Mouse (Mus musculus): ENCODE measurements around the gene Trim30a.
A peak's percentile ranks its signal among the peaks of the same experiment; 100 is the strongest.
"Not testable (repeated sequence)": the region's sequence is repeated elsewhere in the genome, so short reads cannot be mapped to it uniquely, and the experiment has no call there.

Trim30a gene

GRCm38 (mm10) chr7:104465065-104465744, at the start of gene Trim30a:
Gene Trim30a, minus strand, starts transcription at chr7:104465193.
- no peak for DNase-seq (ENCODE audit: low spot score in 2 of 2)

GRCm38 (mm10) chr7:104507421-104508065, 42.5 kb upstream of the Trim30a start, which contains the start of gene Trim30d:
Gene Trim30d, minus strand, starts transcription at chr7:104507849.
- DNase-seq (ENCODE audit: low spot score in 2 of 2) = not testable (repeated sequence)

- no peak for DNase-seq (ENCODE audit: low spot score in 2 of 2)
Measured at GRCm38 (mm10) chr7:104501589-104502371, 36.8 kb upstream of the Trim30a start.

- DNase-seq (ENCODE audit: low spot score in 2 of 2) = not testable (repeated sequence)
Measured at GRCm38 (mm10) chr7:104501186-104501585, 36.2 kb upstream of the Trim30a start.

- not testable (repeated sequence) for DNase-seq (ENCODE audit: low spot score in 2 of 2)
Measured at GRCm38 (mm10) chr7:104499464-104499863, 34.5 kb upstream of the Trim30a start.

- no peak for DNase-seq (ENCODE audit: low spot score in 2 of 2)
Measured at GRCm38 (mm10) chr7:104445961-104446645, 18.9 kb downstream of the Trim30a start.

- no peak for DNase-seq (ENCODE audit: low spot score in 2 of 2)
Measured at GRCm38 (mm10) chr7:104404460-104404950, 60.5 kb downstream of the Trim30a start.

GRCm38 (mm10) chr7:104401140-104401539, 63.9 kb downstream of the Trim30a start:
- no peak for DNase-seq (ENCODE audit: low spot score in 2 of 2)

- DNase-seq (ENCODE audit: low spot score in 2 of 2) = no peak
Measured at GRCm38 (mm10) chr7:104400698-104401097, 64.3 kb downstream of the Trim30a start, which contains the start of gene Trim30c. Gene Trim30c, minus strand, starts transcription at chr7:104400837.

GRCm38 (mm10) chr7:104398492-104398891, 66.5 kb downstream of the Trim30a start:
- DNase-seq (ENCODE audit: low spot score in 2 of 2) = no peak

GRCm38 (mm10) chr7:104369736-104370414, 95.1 kb downstream of the Trim30a start, which contains the start of gene Trim30b:
Gene Trim30b, minus strand, starts transcription at chr7:104369884.
- DNase-seq (ENCODE audit: low spot score in 2 of 2) = peak in 1 of 2 experiments; percentile 36

- no peak for DNase-seq (ENCODE audit: low spot score in 2 of 2)
Measured at GRCm38 (mm10) chr7:104366339-104366738, 98.7 kb downstream of the Trim30a start.
